Mouse (Mus musculus) right cerebral cortex, postnatal 10 days (tissue): Measurements from ENCODE around the gene Gabrb3.

Experiments used
- DNase-seq, 2 experiments: peaks; one replicate each; pipeline ENCODE4 v3.0.0; 2021; ENCODE audit warnings: low spot score in 2 of 2

The Gabrb3 gene

DNA sequence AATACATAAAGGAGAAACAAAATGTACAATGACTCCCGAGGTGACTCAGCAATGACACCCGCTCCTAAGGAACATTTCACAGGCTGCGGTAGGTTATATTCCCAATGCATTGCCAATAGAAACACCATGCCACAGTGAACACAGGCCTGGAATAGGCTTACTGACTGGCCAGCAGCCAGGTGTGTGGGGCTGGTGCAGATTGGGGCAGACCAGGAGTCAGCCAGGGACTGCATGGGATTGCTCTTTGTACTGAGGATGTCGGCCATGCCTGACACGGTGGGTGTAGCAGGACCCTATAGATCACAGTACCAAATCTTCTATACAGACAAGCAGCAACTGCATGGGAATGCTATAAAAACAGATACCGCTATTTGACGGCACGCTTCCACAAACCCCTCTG, 110.5 kb downstream of the Gabrb3 start:
- no peak for DNase-seq

DNA sequence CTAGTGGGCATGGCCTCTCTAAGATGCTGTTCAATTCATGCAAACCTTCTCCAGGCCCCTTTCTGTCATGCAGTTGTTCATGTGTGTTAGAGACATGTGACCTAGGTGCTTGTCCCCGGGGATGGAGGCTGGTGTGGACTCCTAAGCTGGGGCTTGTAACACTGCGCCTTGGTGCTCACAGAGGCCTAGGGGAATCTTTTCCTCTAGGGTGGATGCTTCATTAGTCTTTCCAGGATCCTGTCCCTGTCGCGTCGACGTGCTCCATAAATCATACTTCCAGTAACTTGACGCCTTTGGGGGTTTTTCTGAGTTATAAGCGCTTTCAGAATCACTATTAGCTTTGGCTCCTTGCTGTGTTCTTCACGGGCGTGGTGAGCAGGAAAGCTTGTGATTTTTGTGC, 113.2 kb downstream of the Gabrb3 start:
- DNase-seq, result no peak

DNA sequence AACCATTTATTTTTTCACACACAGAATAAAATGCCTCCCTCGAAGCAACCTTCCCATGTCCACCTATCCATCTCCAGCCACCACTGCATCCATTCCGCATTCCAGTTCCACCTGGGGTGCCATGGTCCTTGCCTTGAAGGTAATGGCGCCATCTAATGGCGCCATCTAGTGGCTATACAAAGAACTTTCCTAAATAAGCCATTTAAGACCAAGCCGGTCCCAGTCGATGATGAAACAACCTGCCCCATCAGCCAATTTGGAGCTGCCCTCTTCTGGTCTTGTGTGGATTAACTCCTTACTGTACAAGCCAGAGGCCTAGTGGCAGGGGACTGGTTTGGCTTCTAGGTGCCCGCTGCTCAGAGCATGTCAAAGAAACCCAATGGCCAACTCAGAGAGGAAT, 119.1 kb downstream of the Gabrb3 start:
- no peak for DNase-seq

DNA sequence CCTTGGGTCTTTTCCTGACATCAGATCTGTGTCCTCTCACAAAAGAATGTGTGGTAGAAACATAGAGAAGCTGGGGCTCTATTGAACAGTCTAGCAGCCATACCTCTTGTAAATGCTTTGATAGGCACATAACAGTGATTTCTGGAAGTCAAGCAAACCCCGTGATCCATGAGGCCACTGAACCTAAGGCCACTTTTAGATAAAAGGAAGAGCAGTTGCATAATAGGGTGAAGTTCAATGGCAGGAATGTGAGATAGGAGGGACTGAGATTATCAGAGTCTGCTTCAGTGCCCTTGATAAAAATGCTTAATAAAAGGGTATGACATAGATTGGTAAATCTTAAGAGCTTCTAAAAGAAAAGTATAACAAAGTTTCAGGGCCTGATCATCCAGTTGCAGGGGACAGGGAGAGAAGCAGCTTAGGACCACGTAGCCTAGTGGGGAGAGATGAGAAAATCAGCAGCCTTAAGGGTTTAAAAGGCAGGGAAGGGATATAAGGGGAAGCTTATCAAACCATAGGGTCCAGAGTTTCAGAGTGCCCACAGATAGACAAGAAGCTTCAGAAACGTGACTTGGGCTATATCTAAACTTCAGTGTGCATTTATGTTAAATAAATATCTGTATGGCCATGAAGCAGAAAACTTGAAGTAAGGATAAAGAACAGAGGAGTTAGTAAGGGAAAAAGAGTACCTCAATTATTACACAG, 141.4 kb downstream of the Gabrb3 start:
- DNase-seq, result no peak

DNA sequence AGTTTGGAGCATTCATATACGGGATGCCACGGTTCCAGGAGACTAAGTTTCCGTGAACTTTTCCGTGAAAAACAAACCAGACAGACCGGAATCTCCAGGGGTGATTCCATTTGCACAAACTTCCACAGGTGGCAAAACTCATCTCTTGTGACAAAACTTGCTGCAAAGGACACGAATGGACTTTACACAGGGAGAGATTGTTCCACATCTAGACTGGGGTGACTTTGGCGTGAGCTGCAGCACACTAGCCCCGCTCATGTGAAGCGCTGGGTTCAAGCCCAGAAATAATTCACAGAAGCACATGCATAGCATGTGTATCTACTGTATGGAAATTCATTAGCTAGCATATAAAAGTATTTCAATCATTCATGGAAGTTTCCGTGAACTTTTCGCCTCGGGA, 144.9 kb downstream of the Gabrb3 start:
- DNase-seq, result no peak

DNA sequence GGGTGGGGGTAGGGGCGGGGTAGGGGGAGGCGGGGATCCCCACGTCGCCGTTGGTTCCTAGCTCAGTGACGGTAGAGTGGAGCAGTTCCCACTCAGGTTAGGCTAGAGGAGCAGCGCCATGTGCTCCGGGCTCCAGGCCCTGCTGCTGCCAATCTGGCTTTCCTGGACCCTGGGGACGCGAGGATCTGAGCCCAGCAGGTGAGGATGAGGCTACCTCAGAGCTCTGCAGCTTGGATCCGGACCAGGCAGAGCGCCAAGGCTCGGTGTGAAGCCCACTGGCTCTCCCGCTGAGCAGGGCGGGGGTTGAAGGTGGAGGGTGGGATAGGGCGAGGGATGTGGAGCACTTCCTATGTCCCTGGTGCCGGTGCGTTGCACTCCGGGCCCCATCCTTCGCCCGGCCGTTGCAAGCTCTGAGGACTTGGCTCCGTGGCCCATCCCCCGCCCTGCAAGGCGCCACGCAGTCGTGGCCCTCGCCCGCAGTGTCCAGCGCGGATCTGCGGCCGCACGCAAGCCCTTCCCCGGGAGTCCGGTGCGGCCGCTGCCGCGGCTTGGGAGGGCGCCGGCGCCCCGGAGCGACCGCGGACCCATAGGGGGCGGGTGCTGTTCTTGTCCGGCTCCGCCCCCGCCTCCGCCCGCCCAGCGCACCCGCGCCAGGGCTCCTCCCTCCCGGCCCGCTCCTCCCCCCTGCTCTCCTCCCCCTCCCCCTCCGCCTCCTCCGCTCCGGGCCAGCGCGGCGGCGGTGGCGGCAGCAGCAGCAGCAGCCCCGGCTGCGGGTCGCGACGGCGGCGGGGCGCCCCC, 171.2 kb downstream of the Gabrb3 start:
- peak; percentile 90 to 91 for DNase-seq

DNA sequence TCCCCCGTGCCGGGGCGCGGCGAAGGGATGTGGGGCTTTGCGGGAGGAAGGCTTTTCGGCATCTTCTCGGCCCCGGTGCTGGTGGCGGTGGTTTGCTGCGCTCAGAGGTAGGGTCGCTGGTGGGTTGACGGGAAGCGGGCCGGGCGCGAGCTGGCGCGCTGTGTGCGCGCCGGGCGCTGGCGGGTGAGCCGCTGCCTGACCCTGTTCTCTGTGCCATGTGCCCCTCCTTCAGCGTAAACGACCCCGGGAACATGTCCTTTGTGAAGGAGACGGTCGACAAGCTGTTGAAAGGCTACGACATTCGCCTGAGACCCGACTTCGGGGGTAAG, 171.7 kb downstream of the Gabrb3 start:
- no peak for DNase-seq

DNA sequence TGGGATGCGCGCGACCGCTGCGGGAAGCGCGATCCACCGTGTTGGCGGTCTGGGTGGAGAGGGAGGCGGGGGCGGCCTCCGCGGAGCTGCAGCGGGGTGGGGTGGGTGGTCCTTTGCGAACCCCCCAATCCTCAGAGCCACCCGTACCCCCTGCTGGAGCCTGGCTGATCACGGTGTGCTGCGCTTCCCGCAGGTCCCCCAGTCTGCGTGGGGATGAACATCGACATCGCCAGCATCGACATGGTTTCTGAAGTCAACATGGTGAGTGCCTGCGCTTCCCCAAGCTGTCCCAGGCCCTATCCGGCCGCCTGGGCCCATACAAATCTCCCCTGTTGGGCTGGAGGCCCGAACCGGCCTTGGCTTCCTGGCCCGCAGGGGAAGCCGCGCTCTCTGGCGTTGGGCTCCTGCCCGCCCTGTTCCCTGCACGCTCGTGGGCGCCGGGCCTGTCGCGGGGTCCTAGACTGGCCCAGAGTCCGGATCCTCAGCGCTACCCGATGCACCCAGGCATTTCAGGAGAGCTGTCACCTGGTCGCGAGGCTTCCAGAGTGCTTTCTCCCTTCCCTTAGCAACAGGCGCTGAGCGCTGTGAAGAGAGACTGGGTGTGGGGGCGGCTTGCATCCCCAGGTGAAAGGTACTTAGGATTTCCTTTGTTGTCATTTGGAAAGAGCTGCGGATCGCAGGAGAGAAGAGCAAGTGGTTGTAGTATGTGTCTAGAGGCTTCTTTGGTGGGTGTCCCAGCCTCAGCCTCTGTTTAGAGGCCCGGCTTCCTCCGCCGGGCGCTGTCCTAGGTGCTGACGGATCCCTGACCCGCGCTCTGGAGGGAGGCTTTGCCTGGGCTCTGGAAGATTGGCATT, 172.3 kb downstream of the Gabrb3 start:
- DNase-seq, result peak; percentile 63

DNA sequence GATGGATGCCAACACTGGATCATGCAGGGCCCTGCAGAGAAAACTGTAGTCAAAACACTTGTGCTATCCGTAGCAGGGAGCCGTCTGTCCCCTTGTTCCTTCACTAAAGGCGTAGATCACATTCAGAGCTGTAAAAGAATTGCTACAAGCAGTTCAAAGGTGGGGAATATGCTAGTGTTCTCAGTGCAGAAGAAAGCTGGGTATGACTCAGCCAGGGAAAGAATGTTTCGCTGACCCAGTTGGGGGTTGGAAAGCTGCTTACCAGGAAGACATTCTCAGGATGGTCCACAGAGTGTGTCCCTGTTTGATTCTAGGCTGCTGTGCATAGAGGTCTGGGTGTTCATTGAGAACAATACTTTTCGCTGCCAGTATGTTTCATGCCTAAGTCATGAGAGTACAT, 177.8 kb downstream of the Gabrb3 start:
- DNase-seq, result no peak

DNA sequence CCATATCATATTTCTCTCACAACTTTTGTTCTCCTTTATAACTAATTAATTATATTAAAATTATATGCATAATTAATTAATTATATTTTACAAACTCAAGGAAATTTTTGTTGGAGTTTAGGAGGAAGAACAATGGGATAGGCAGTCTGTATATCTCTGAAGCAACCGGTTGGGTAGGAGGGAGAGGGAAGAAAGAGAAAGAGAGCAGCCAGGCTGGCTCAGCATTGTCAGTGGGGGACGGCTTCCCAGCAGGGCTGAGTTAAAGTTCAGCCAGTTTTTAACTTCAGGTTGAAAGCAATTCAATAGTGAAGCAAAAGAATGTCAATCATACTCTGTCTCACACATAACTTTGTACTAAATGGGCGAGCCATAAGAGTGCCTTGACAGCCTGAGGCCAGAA, 199.2 kb downstream of the Gabrb3 start:
- DNase-seq, result no peak

DNA sequence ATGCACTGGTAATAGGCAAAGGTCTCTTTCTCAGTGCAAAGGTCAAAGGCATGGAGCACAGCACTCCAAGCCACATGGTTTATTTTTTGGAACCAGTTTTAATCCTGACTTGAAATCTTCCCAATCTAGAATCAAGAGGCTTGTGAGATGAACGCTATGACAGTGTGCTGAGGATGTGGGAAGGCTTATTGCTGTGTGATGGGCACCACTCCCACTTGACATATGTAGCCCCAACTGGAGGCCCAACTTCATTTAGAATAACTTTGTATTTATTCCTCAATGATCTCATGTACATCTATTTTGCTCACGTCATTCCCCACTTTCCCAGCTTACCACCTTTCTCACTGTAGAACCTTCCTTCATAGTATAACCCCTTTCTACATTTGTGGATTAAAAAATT, 200.5 kb downstream of the Gabrb3 start:
- DNase-seq, result no peak

DNA sequence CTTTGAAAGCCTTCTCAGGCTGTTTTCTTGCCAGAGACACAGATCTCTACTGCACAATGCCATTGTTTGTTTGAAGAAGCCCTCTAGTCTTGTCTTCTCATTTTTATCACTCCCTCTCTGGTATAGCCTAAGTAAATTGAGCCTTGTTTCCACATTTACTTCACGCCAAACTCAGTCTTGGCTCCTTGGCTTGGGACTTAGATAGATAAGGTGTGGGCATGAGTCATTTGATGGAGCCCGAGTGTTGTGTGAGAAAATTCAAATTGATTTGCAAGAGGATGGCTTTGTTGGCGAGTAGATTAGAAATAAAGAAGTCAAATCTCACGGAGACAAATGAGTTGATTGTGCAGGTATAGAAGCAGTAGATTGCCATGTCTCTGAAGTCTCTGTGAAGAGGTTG, 204.2 kb downstream of the Gabrb3 start:
- DNase-seq, result no peak

DNA sequence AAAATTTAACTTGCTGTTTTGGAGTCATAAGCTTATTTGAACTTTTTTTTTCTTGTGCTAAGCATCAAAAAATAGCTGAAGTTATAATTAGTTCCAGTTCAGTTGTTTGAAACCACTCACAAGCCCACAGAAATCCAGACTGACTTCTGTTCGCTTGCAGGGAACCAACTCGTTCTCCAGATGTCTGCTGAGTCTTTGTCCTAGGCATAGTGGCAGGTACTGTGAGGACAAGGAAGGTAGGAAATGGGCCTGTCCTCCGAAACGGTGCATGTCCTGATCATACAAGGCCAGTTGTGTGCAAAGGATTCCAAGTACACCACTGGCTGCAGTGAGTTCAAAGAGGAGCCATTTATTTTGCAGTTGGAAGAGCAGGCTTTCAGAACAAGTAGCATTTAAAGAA, 215.5 kb downstream of the Gabrb3 start:
- no peak for DNase-seq

DNA sequence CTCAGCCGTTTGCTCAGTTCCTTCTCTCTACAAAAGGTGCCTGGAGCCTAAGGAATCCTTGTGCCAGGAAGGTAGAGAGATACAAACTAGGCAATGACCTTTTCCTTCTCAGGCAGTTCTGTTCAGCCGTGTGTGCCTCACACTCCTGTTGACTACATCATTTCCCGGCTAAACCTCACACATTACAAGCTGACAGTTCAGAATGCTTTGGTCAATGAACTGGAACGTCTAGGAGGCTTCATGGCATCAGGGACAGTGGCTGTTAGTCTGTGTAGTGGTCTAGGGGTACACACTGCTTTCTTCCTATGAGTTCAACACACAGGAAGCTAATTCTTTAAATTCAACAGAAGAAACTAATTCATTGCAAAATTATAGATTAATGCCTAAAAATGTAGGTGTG, 216.2 kb downstream of the Gabrb3 start:
- DNase-seq, result no peak

DNA sequence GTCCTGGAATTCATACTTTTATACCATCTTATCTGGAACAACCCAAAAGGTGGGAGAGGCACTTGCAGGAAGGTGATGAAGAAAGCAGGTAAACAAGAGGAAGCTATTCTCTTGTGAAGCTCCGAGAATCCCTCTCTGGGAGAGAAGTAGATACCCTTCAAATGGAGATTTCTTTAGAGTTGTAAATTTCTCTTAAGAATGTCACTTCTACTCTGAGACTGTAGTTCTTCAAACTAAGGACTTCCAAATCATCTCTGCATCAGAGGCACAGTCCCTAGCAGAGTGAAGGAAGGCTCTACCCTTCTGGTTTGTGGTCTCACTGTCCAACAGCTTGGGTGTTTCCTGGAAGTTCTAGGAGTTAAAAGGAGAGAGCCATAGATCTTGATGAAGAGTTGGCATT, 221.3 kb downstream of the Gabrb3 start:
- DNase-seq, result no peak

DNA sequence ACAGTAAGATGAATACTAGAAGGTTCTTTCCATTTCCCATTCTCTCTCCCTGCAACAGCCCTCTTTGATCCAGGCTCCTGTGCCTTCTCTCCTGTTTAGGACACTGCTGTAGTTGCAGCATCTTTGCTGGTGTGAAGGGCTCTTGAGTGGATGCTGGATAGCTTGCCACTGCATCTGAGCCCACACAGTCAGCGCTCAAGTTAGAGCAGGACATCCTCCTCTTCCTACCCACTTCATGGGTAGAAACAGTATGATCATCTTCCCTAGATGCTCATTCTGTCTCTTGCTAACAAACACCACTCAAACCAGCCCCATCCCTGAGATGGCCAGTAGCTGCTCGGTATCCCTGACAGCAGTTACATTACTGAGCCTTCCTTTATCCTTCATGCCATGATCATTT, 227.9 kb downstream of the Gabrb3 start:
- DNase-seq, result no peak

DNA sequence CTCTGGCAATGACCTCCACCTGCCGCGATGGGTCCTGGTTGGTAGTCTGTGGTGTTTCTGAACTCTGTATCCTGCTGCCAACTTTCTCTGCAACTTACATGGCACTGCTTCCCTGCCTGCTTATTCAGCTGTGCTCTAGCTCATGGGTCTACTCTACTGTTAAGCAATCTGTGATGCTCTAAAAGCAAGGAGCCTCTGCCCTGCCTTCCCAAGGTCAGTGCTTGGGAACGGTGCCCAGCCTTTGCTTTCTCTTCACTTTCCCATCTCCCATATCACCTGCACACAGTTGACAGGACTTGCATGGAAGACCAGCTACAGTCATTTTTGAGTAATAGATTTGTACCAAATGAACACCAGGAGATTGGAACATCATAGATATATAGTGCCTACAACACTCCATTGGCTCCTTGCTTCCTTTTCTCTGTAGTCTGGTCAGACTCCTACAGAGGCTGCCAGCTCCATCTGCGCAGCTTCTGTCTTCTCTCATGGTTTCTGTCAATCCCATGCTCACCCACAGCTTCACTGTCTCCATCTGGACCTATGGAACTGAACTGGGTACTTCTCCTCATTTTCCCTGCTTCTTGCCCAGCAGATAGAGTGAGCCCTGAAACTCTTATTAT, 228.8 kb downstream of the Gabrb3 start:
- peak; percentile 52 to 66 for DNase-seq

DNA sequence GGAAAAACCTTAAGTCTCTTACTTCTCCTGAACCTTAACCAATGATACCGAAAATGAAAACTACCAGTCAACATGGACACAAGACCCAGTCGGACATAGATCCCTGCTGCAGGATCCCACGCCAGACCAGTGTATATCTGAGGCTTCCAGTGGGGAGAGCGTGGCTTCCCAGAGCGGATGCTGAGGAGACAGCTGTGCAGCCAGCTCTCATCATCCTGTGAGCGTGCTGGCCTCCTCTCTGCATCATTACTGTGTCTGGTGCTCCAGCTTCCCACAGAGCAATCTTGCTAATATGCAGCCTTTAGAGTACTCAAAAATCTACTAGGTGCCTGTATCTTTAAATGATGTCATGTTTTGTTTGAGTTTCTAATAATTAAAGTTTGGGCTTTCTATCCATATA, 257.9 kb downstream of the Gabrb3 start:
- no peak for DNase-seq

DNA sequence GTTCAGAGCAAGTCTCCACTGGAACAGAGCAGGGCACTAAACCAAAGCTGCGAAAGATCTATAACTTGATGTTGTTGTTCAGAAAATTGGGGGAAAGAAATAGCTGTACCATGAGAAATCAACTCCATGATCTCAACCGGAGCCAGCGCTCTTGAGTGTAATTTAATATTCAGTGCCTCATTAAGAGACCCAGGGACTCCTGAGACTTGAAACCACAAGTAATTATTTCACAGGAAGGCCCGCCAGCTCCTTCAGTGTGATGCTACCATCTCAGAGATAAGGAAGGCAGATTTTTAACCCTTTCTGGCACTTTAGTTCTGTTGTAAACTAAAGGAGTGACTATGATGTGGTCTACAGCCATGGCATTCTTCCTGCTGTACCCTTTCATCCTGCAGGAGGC, 270.3 kb downstream of the Gabrb3 start:
- DNase-seq, result no peak

DNA sequence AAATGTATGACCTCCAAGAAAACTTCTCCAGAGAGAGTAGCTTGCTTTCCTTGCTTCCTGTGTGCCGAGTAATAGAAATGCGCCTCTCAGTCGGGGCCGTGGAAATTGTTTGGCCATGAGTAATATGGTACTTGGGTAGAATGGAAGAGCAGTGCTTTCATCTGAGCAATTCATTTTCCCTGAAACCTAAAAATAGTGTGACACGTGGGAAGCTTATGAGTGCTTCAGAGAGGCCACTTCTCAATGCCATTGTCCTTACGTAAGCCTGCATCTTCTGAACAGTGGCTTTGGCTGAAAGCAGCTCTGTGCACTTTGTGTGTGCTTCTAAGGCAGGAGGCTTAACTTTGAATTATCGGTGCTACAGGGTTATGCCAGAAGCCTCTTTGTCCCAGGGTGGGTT, 280.9 kb downstream of the Gabrb3 start:
- no peak for DNase-seq

DNA sequence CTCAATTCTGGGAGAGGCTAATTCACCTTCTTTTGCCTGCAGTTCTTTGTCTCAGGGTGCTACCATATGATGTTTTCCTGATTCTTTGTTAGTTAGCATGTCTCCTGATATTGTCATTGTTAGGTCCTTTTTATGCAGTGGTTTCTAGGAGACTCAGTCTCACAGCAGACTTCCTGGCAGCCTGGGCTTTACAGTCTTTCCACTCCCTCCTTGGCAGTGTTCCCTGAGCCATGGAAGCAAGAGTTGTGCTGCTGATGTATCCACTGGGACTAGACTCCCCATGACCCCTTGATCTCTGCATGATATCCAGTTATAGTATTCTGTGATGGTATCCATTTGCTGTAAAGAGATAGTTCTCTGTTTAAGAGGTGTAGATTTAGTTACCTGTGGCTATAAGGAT, 281.6 kb downstream of the Gabrb3 start:
- DNase-seq, result peak; percentile 61 to 66

DNA sequence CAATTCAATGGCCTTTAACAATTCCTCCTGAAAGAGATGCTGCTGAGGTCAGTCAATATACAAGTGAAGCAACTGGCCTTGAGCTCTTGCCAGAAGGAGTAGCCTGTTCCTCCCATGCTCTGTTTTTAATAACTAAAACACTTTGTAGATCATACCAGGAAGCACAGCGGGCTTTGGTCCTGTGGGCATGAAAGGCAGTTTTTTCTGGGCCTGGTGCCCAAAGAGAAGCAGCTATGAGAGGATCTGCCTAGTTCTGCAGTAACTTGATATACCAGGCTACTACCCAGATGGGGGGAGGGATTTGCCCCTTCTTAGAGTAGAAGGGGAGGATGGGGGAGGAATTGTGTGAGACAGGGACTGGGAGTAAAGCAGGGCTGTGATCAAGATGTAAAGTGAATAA, 284.1 kb downstream of the Gabrb3 start:
- DNase-seq, result peak; percentile 56 to 61
